Mouse (Mus musculus) G1E (cell line): Measurements from ENCODE around the gene Gnao1.

Experiments
- CTCF ChIP-seq: IDR thresholded peaks from 2 replicates; pipeline ENCODE4 v1.5.1; 2012; ENCODE audit warnings: low read depth, low read length, inconsistent platforms, mixed read lengths
- GATA1 ChIP-seq: IDR thresholded peaks from 2 replicates; pipeline ENCODE4 v1.6.1; 2012; ENCODE audit warnings: borderline replicate concordance, low read length, inconsistent platforms, mixed read lengths
- GATA2 ChIP-seq: IDR thresholded peaks from 2 replicates; pipeline ENCODE4 v1.6.1; 2012; ENCODE audit warnings: low read depth, low read length, inconsistent platforms, borderline replicate concordance
- TAL1 ChIP-seq: conservative IDR thresholded peaks from 2 replicates; pipeline ENCODE4 v1.6.1; 2012; ENCODE audit warnings: low read depth, low read length, inconsistent platforms, mixed read lengths

- TF ChIP-seq GATA1 (no peak), CTCF (no peak), TAL1 (no peak), GATA2 (no peak)
Observed at GRCm38 (mm10) chr8:93998961-93999360, 189.2 kb downstream of the Gnao1 start.
